Mouse (Mus musculus) left cerebral cortex, postnatal 4 days (tissue): ENCODE data around the gene Gnb1l. TPM values are rescaled to one million over a fixed set of nuclear protein-coding genes. Genes with fewer than 3 reads are reported as not detected.

Experiments
- total RNA-seq, 2 experiments: library from RNA; stranded (reverse); gene quantifications; 2 replicates each; pipeline ENCODE4 v1.2.3; 2021

The Gnb1l gene
- total RNA-seq, 2 experiments from 2014 or later: 9.0 to 9.2 TPM

Other genes with a start within 250 kb of the Gnb1l start
- gene Ranbp1, start 250.0 kb upstream of the Gnb1l start, total RNA-seq: 100 to 1,000 TPM; 158 to 160 TPM
- not detected for gene Gm49776, start 240.4 kb upstream of the Gnb1l start, total RNA-seq
- gene Dgcr8, start 209.5 kb upstream of the Gnb1l start, total RNA-seq: 10 to 100 TPM; 55.6 to 58.4 TPM
- gene Tango2, start 150.6 kb upstream of the Gnb1l start, total RNA-seq: 10 to 100 TPM; 75.0 to 84.7 TPM
- gene Arvcf, start 150.5 kb upstream of the Gnb1l start, total RNA-seq: 10 to 100 TPM; 74.7 to 80.3 TPM
- 10 to 100 TPM; 22.2 to 24.0 TPM for gene Txnrd2, start 72.3 kb upstream of the Gnb1l start, total RNA-seq
- gene Comt, start 71.9 kb upstream of the Gnb1l start, total RNA-seq: 10 to 100 TPM; 55.5 to 57.3 TPM
- gene Rtl10, start 188 bp downstream of the Gnb1l start, total RNA-seq: 10 to 100 TPM; 11.7 to 11.9 TPM
- gene Tbx1, start 92.0 kb downstream of the Gnb1l start, total RNA-seq: 1 to 10 TPM; 1.2 TPM
- 10 to 100 TPM; 10.1 to 11.9 TPM for gene Gp1bb, start 123.7 kb downstream of the Gnb1l start, total RNA-seq
- gene Gm49601, start 127.7 kb downstream of the Gnb1l start, total RNA-seq: 100 to 1,000 TPM; 107 to 111 TPM
- 100 to 1,000 TPM; 555 to 571 TPM for gene Sept5, start 131.2 kb downstream of the Gnb1l start, total RNA-seq